Comparison of ENCODE assay signal across 15 mouse cellular contexts in the genomic region with DNA sequence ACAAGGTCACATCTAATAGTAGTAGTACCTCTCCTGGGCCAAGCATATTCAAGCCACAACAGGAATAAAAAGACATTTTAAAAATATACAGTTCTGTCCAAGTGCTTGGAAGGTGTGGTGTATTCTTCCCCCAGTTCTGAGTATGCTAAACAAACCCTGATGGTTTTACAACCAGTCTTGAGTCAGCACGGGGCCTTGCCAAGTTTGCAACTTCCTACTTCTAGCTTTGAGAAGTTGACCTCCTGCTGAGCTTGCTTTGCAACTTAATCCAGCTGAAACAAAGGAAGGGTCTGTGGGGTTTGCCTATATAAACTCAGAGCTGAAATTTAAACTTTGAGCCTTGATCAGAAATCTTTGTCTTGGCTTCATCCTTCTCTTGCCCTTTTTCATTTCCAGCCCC. TPM values are rescaled to one million over a fixed set of nuclear protein-coding genes. Genes with fewer than 3 reads are reported as not detected.
DNase-seq lines count a peak whose midpoint lies in the region; ATAC-seq and TF ChIP-seq lines count a peak whose summit lies in the region.
"Had no signal": no experiment of that assay in that cellular context is flagged by ENCODE, and none has a peak within 500 bp of the region (broad histone marks: within the 10 kb centered on the region; RNA-seq: fewer than 3 reads in every experiment).

No protein-coding gene starts in this region.

- no peak overlapping the region for H3K4me3 ChIP-seq in kidney, postnatal 0 days (replicated peaks; ENCODE audit: low read depth, low read length)
- H3K4me3 ChIP-seq in ES-Bruce4 (ENCODE audit: low read depth, low read length), result no peak overlapping the region
- H3K4me3 ChIP-seq: heart, embryonic 13.5 days; hindbrain, embryonic 13.5 days; megakaryocyte, embryonic 14.5 days had no signal

- no peak for ATAC-seq in kidney, postnatal 0 days (replicated peaks; ENCODE audit: low FRiP score, low read depth)

- H3K9ac ChIP-seq in kidney, postnatal 0 days (ENCODE audit: low read depth, low read length), result no peak overlapping the region
- no peak overlapping the region for H3K9ac ChIP-seq in ES-Bruce4 (ENCODE audit: low read depth, poor library complexity, severe bottlenecking)
- H3K9ac ChIP-seq: heart, embryonic 13.5 days; hindbrain, embryonic 13.5 days; lung, embryonic 14.5 days had no signal

- peak; percentile 74 for DNase-seq in kidney, postnatal 0 days (ENCODE audit: low spot score)
- DNase-seq in kidney, adult 18-20 months, result no peak
- peak; percentile 98 for DNase-seq in R1 (ENCODE audit: low read depth, low spot score)
- DNase-seq in fibroblast of lung, adult 2 months (ENCODE audit: low read depth), result peak; percentile 62
- DNase-seq in cerebellum, adult 8-10 months, result no peak
- no peak for DNase-seq in spleen, postnatal 4 days (ENCODE audit: low spot score in 2 of 2)
- DNase-seq: cerebellum, postnatal 10 days; gastrocnemius, postnatal 10 days; kidney, adult 11 months; lung, embryonic 14.5 days had no signal

- TF ChIP-seq EP300 in ES-Bruce4 (IDR thresholded peaks at IDR 0.05; ENCODE audit: insufficient read depth, low read depth, low read length), result no peak

- peaks cover 10% of the 10 kb centered on the region; the same call in 1 of the 2 replicates for H3K36me3 ChIP-seq in kidney, postnatal 0 days (ENCODE audit: insufficient read depth, low read length)
- H3K36me3 ChIP-seq in ES-Bruce4 (ENCODE audit: control insufficient read depth, insufficient read depth, low read length, poor library complexity, severe bottlenecking), result peaks cover 4% of the 10 kb centered on the region

- H3K9me3 ChIP-seq in kidney, postnatal 0 days (replicated peaks; ENCODE audit: low read length), result no peaks in the 10 kb centered on the region
- no peaks in the 10 kb centered on the region for H3K9me3 ChIP-seq in ES-Bruce4 (replicated peaks; ENCODE audit: control insufficient read depth, insufficient read depth, low read length, poor library complexity, severe bottlenecking)
- H3K9me3 ChIP-seq: heart, embryonic 13.5 days; hindbrain, embryonic 13.5 days; megakaryocyte, embryonic 14.5 days had no signal

- H3K4me2 ChIP-seq in kidney, postnatal 0 days (ENCODE audit: low read length), result no peak overlapping the region
- H3K4me2 ChIP-seq: heart, embryonic 13.5 days; hindbrain, embryonic 13.5 days; lung, embryonic 14.5 days had no signal

- TF ChIP-seq POLR2A in ES-Bruce4 (IDR thresholded peaks at IDR 0.05; ENCODE audit: insufficient read depth, low read length), result no peak

- H3K27ac ChIP-seq in kidney, postnatal 0 days, result peak overlapping the region; percentile 36; the same call in 1 of the 2 replicates
- H3K27ac ChIP-seq in ES-Bruce4 (ENCODE audit: insufficient read depth, low read length), result peak overlapping the region; percentile 1; the same call in 1 of the 2 replicates
- H3K27ac ChIP-seq: heart, embryonic 13.5 days; hindbrain, embryonic 13.5 days had no signal

- TF ChIP-seq CTCF in kidney, postnatal 0 days (IDR thresholded peaks at IDR 0.05; ENCODE audit: low read depth), result no peak
- no peak for TF ChIP-seq CTCF in ES-Bruce4 (IDR thresholded peaks at IDR 0.05; ENCODE audit: low read depth, low read length)

- WGBS in kidney, postnatal 0 days, result 0% methylated on average over 1 of the region's 1 CpGs

- H3K4me1 ChIP-seq in kidney, postnatal 0 days (replicated peaks; ENCODE audit: insufficient read depth, low read length), result peaks cover 6% of the 10 kb centered on the region; the same call in 1 of the 2 replicates
- peaks cover 1% of the 10 kb centered on the region for H3K4me1 ChIP-seq in ES-Bruce4 (ENCODE audit: control insufficient read depth, insufficient read depth, low read length)

- no peaks in the 10 kb centered on the region for H3K27me3 ChIP-seq in kidney, postnatal 0 days (ENCODE audit: insufficient read depth, low read length)
- no peaks in the 10 kb centered on the region for H3K27me3 ChIP-seq in ES-Bruce4 (ENCODE audit: control insufficient read depth, insufficient read depth, low read length, poor library complexity, severe bottlenecking)
- H3K27me3 ChIP-seq: heart, embryonic 13.5 days; hindbrain, embryonic 13.5 days; megakaryocyte, embryonic 14.5 days had no signal

RNA-seq across cellular contexts. Expression of a gene that starts 4.4 kb away (rescaled TPM):
- polyA plus RNA-seq in kidney, postnatal 0 days (2015; fragmentation: Nextera tagmentation; extraction: Ambion mirVana), result 54.6 and 55.0 TPM in 2 replicates
- 140 and 143 TPM in 2 replicates for polyA plus RNA-seq in ES-Bruce4 (2011; ENCODE audit: insufficient read depth, insufficient read length, low read depth, missing spikeins)

RNA-seq across cellular contexts. Expression of a gene that starts 11.3 kb away (rescaled TPM):
- 0.08 and 0.09 TPM in 2 replicates for polyA plus RNA-seq in kidney, postnatal 0 days (2015; fragmentation: Nextera tagmentation; extraction: Ambion mirVana)
- 1.8 and 1.9 TPM in 2 replicates for polyA plus RNA-seq in ES-Bruce4 (2011; ENCODE audit: insufficient read depth, insufficient read length, low read depth, missing spikeins)
- polyA plus RNA-seq: liver, adult 2 months had no signal

RNA-seq across cellular contexts. Expression of a gene that starts 27.2 kb away (rescaled TPM):
- 280 and 299 TPM in 2 replicates for polyA plus RNA-seq in kidney, postnatal 0 days (2015; fragmentation: Nextera tagmentation; extraction: Ambion mirVana)
- 88.7 and 105 TPM in 2 replicates for polyA plus RNA-seq in ES-Bruce4 (2011; ENCODE audit: insufficient read depth, insufficient read length, low read depth, missing spikeins)

RNA-seq across cellular contexts. Expression of a gene that starts 56.0 kb away (rescaled TPM):
- polyA plus RNA-seq in kidney, postnatal 0 days (2015; fragmentation: Nextera tagmentation; extraction: Ambion mirVana), result 0.29 and 0.39 TPM in 2 replicates
- 0.12 and 0.32 TPM in 2 replicates for polyA plus RNA-seq in ES-Bruce4 (2011; ENCODE audit: insufficient read depth, insufficient read length, low read depth, missing spikeins)
- polyA plus RNA-seq: liver, adult 2 months had no signal

Comparison
In these comparisons a context has a peak if more than half of its experiments do, and no peak if none do; other contexts are left out.
1. DNase-seq: peak in kidney, postnatal 0 days (single experiment), R1 (single experiment) and fibroblast of lung, adult 2 months (single experiment); none in kidney, adult 18-20 months (single experiment), cerebellum, adult 8-10 months (single experiment) and spleen, postnatal 4 days (0 of 2).